Mouse (Mus musculus): Measurements from ENCODE around the gene C530008M17Rik.
"Not testable (repeated sequence)": the region's sequence is repeated elsewhere in the genome, so short reads cannot be mapped to it uniquely, and the experiment has no call there.

Gene C530008M17Rik

GRCm38 (mm10) chr5:76893084-76893483 lies 236.8 kb downstream of the C530008M17Rik start:
- no peak for DNase-seq (ENCODE audit: low spot score in 2 of 2)

GRCm38 (mm10) chr5:76902131-76902530 lies 245.8 kb downstream of the C530008M17Rik start:
- no peak for DNase-seq (ENCODE audit: low spot score in 2 of 2)

- no peak for DNase-seq (ENCODE audit: low spot score in 2 of 2)
Observed at GRCm38 (mm10) chr5:76904713-76905404, 248.5 kb downstream of the C530008M17Rik start.

- DNase-seq (ENCODE audit: low spot score in 2 of 2), result peak; percentile 89 to 93
Observed at GRCm38 (mm10) chr5:76905405-76906154, 249.3 kb downstream of the C530008M17Rik start, which contains the start of gene Aasdh. Gene Aasdh (minus strand): TSS chr5:76905514.

GRCm38 (mm10) chr5:76906155-76906499 lies 249.8 kb downstream of the C530008M17Rik start:
- DNase-seq (ENCODE audit: low spot score in 2 of 2), result no peak

GRCm38 (mm10) chr5:76910807-76911206 lies 254.5 kb downstream of the C530008M17Rik start:
- DNase-seq (ENCODE audit: low spot score in 2 of 2), result no peak

GRCm38 (mm10) chr5:76912522-76912921 lies 256.2 kb downstream of the C530008M17Rik start:
- DNase-seq (ENCODE audit: low spot score in 2 of 2), result not testable (repeated sequence)

- no peak for DNase-seq (ENCODE audit: low spot score in 2 of 2)
Observed at GRCm38 (mm10) chr5:76922833-76923232, 266.5 kb downstream of the C530008M17Rik start.
